8 mouse cellular contexts compared by ENCODE assay signal in genomic region chr2:26324917-26325316, GRCm38 (mm10). TPM values are rescaled to one million over a fixed set of nuclear protein-coding genes. Genes with fewer than 3 reads are reported as not detected.
A peak's percentile ranks its signal among the peaks of the same experiment; 100 is the strongest.
DNase-seq lines count a peak whose midpoint lies in the region; ATAC-seq and TF ChIP-seq lines count a peak whose summit lies in the region.

No protein-coding gene starts in this region.

- H3K4me2 ChIP-seq in liver, embryonic 11.5 days: no peak overlapping the region
- H3K4me2 ChIP-seq in forebrain, embryonic 12.5 days: no peak overlapping the region

- H3K36me3 ChIP-seq in liver, adult 2 months (ENCODE audit: control insufficient read depth, insufficient read depth, low read length): no peaks in the 10 kb centered on the region
- peaks cover 19% of the 10 kb centered on the region; the same call in 1 of the 2 replicates for H3K36me3 ChIP-seq in liver, embryonic 11.5 days (ENCODE audit: control insufficient read depth, insufficient read depth, low read length)
- H3K36me3 ChIP-seq in forebrain, embryonic 12.5 days (replicated peaks): peaks cover 74% of the 10 kb centered on the region

- no peak overlapping the region for H3K4me3 ChIP-seq in liver, adult 2 months (ENCODE audit: insufficient read depth, low read depth, low read length)
- H3K4me3 ChIP-seq in liver, embryonic 11.5 days (ENCODE audit: low read depth, low read length): no peak overlapping the region
- H3K4me3 ChIP-seq in forebrain, embryonic 12.5 days (replicated peaks): no peak overlapping the region

- H3K9ac ChIP-seq in liver, adult 2 months (ENCODE audit: low read depth, low read length): no peak overlapping the region
- H3K9ac ChIP-seq in liver, embryonic 11.5 days (ENCODE audit: low read depth, low read length): no peak overlapping the region
- H3K9ac ChIP-seq in forebrain, embryonic 12.5 days: no peak overlapping the region

- WGBS in liver, adult 2 months: 79% methylated on average over 2 of the region's 2 CpGs
- 77% methylated on average over 2 of the region's 2 CpGs for WGBS in liver, embryonic 11.5 days
- WGBS in forebrain, embryonic 12.5 days: 94% methylated on average over 2 of the region's 2 CpGs

- H3K9me3 ChIP-seq in liver, embryonic 11.5 days (ENCODE audit: control insufficient read depth, low read length): no peaks in the 10 kb centered on the region
- no peaks in the 10 kb centered on the region for H3K9me3 ChIP-seq in forebrain, embryonic 12.5 days

- H3K4me1 ChIP-seq in liver, adult 2 months (ENCODE audit: control insufficient read depth, insufficient read depth, low read length): no peaks in the 10 kb centered on the region
- no peaks in the 10 kb centered on the region for H3K4me1 ChIP-seq in liver, embryonic 11.5 days (replicated peaks; ENCODE audit: control insufficient read depth, insufficient read depth, low read length)
- peaks cover 3% of the 10 kb centered on the region for H3K4me1 ChIP-seq in forebrain, embryonic 12.5 days

- no peak for TF ChIP-seq POLR2A in liver, adult 2 months (IDR thresholded peaks at IDR 0.05; ENCODE audit: extremely low read depth, insufficient read depth, low read length)

- no peak; the same call in 1 of the 2 replicates for TF ChIP-seq CTCF in liver, adult 2 months (IDR thresholded peaks at IDR 0.05; ENCODE audit: low read depth, low read length)

- H3K27me3 ChIP-seq in liver, adult 2 months (ENCODE audit: control insufficient read depth, insufficient read depth, low read length): no peaks in the 10 kb centered on the region
- H3K27me3 ChIP-seq in liver, embryonic 11.5 days (replicated peaks; ENCODE audit: control insufficient read depth, insufficient read depth, low read length): no peaks in the 10 kb centered on the region
- no peaks in the 10 kb centered on the region for H3K27me3 ChIP-seq in forebrain, embryonic 12.5 days

- no peaks in the 10 kb centered on the region for H3K79me2 ChIP-seq in liver, adult 2 months (ENCODE audit: control insufficient read depth, insufficient read depth, low read length)

- DNase-seq in cerebellum, postnatal 14 days: peak; percentile 51 to 61
- no peak for DNase-seq in cerebellum, adult 9-10 months
- peak; percentile 39 for DNase-seq in liver, adult 2 months (ENCODE audit: extremely low read depth, low read depth, low spot score)
- no peak for DNase-seq in liver, embryonic 11.5 days (ENCODE audit: low spot score)
- DNase-seq in adrenal gland, postnatal 14 days: peak; percentile 76
- DNase-seq in lung, postnatal 25 days (ENCODE audit: low spot score): peak; percentile 29
- no peak for DNase-seq in gastrocnemius, adult 8-10 months (ENCODE audit: low spot score in 2 of 2)

- H3K27ac ChIP-seq in liver, adult 2 months (replicated peaks; ENCODE audit: insufficient read depth, low read depth, low read length): no peak overlapping the region
- H3K27ac ChIP-seq in liver, embryonic 11.5 days (ENCODE audit: low read depth, low read length): no peak overlapping the region
- no peak overlapping the region for H3K27ac ChIP-seq in forebrain, embryonic 12.5 days

- ATAC-seq in liver, embryonic 11.5 days (replicated peaks; ENCODE audit: low FRiP score): no peak
- ATAC-seq in forebrain, embryonic 12.5 days (ENCODE audit: low FRiP score): no peak

RNA-seq across cellular contexts. Expression of gene Gpsm1, which starts 9.6 kb away (rescaled TPM):
- total RNA-seq in liver, adult 2 months (2014; rRNA removed): 0.74 and 1.6 TPM in 2 replicates
- polyA plus RNA-seq in liver, adult 2 months (2012; rRNA removed): 1.9 and 2.1 TPM in 2 replicates
- polyA plus RNA-seq in liver, embryonic 11.5 days (2014; fragmentation: Nextera tagmentation; extraction: Ambion mirVana): 17.0 and 18.9 TPM in 2 replicates
- total RNA-seq in adrenal gland, postnatal 14 days (2021): 14.1 TPM in 2 replicates
- 102 and 108 TPM in 2 replicates for polyA plus RNA-seq in forebrain, embryonic 12.5 days (2016; fragmentation: Nextera tagmentation; extraction: Ambion mirVana)
- total RNA-seq in gastrocnemius, adult 8-10 months (2022): 1 to 10 TPM in 3 of 4 experiments, under 1 TPM in 1; 0.75 to 3.6 (median 1.6) TPM

RNA-seq across cellular contexts. Expression of gene Dnlz, which starts 27.0 kb away (rescaled TPM):
- total RNA-seq in liver, adult 2 months (2014; rRNA removed): 8.7 and 10.7 TPM in 2 replicates
- 16.4 and 22.4 TPM in 2 replicates for polyA plus RNA-seq in liver, adult 2 months (2012; rRNA removed)
- 23.0 and 23.8 TPM in 2 replicates for polyA plus RNA-seq in liver, embryonic 11.5 days (2014; fragmentation: Nextera tagmentation; extraction: Ambion mirVana)
- total RNA-seq in adrenal gland, postnatal 14 days (2021): 19.0 and 19.8 TPM in 2 replicates
- 34.5 and 36.3 TPM in 2 replicates for polyA plus RNA-seq in forebrain, embryonic 12.5 days (2016; fragmentation: Nextera tagmentation; extraction: Ambion mirVana)
- 10 to 100 TPM; 19.6 to 21.5 (median 20.6) TPM for total RNA-seq in gastrocnemius, adult 8-10 months (2022)

RNA-seq across cellular contexts. Expression of gene Ccdc187, which starts 30.6 kb away (rescaled TPM):
- total RNA-seq in liver, adult 2 months (2014; rRNA removed): under 0.01 TPM in 1 of 2 replicates, not detected in the other
- 0.04 TPM in 1 of 2 replicates, not detected in the other for polyA plus RNA-seq in liver, adult 2 months (2012; rRNA removed)
- polyA plus RNA-seq in liver, embryonic 11.5 days (2014; fragmentation: Nextera tagmentation; extraction: Ambion mirVana): not detected in 2 replicates
- 1.0 and 1.5 TPM in 2 replicates for total RNA-seq in adrenal gland, postnatal 14 days (2021)
- 0.34 and 0.45 TPM in 2 replicates for polyA plus RNA-seq in forebrain, embryonic 12.5 days (2016; fragmentation: Nextera tagmentation; extraction: Ambion mirVana)
- total RNA-seq in gastrocnemius, adult 8-10 months (2022): not detected

RNA-seq across cellular contexts. Expression of gene Card9, which starts 35.8 kb away (rescaled TPM):
- 0.81 and 0.92 TPM in 2 replicates for total RNA-seq in liver, adult 2 months (2014; rRNA removed)
- 0.40 and 0.84 TPM in 2 replicates for polyA plus RNA-seq in liver, adult 2 months (2012; rRNA removed)
- 1.1 and 1.7 TPM in 2 replicates for polyA plus RNA-seq in liver, embryonic 11.5 days (2014; fragmentation: Nextera tagmentation; extraction: Ambion mirVana)
- total RNA-seq in adrenal gland, postnatal 14 days (2021): 1.2 and 1.6 TPM in 2 replicates
- polyA plus RNA-seq in forebrain, embryonic 12.5 days (2016; fragmentation: Nextera tagmentation; extraction: Ambion mirVana): 1.3 TPM in 2 replicates
- total RNA-seq in gastrocnemius, adult 8-10 months (2022): under 1 TPM; 0.22 to 0.51 (median 0.47) TPM

RNA-seq across cellular contexts. Expression of gene Snapc4, which starts 55.5 kb away (rescaled TPM):
- 6.4 and 7.5 TPM in 2 replicates for total RNA-seq in liver, adult 2 months (2014; rRNA removed)
- 9.1 and 14.3 TPM in 2 replicates for polyA plus RNA-seq in liver, adult 2 months (2012; rRNA removed)
- 36.4 and 41.6 TPM in 2 replicates for polyA plus RNA-seq in liver, embryonic 11.5 days (2014; fragmentation: Nextera tagmentation; extraction: Ambion mirVana)
- 26.9 and 33.7 TPM in 2 replicates for total RNA-seq in adrenal gland, postnatal 14 days (2021)
- polyA plus RNA-seq in forebrain, embryonic 12.5 days (2016; fragmentation: Nextera tagmentation; extraction: Ambion mirVana): 34.3 and 38.9 TPM in 2 replicates
- 1 to 10 TPM; 3.0 to 8.2 (median 4.9) TPM for total RNA-seq in gastrocnemius, adult 8-10 months (2022)

Comparison
In these comparisons a context has a peak if more than half of its experiments do, and no peak if none do; other contexts are left out.
1. DNase-seq: peak in cerebellum, postnatal 14 days (2 of 2), liver, adult 2 months (single experiment), adrenal gland, postnatal 14 days (single experiment) and lung, postnatal 25 days (single experiment); none in cerebellum, adult 9-10 months (single experiment), liver, embryonic 11.5 days (single experiment) and gastrocnemius, adult 8-10 months (0 of 2).